Mouse (Mus musculus): Measurements from ENCODE around the gene Mctp2. TPM values are rescaled to one million over a fixed set of nuclear protein-coding genes. Genes with fewer than 3 reads are reported as not detected.

The Mctp2 gene
- total RNA-seq, 4 experiments from 2014 or later = 1.4 to 1.8 (median 1.6) TPM

DNA sequence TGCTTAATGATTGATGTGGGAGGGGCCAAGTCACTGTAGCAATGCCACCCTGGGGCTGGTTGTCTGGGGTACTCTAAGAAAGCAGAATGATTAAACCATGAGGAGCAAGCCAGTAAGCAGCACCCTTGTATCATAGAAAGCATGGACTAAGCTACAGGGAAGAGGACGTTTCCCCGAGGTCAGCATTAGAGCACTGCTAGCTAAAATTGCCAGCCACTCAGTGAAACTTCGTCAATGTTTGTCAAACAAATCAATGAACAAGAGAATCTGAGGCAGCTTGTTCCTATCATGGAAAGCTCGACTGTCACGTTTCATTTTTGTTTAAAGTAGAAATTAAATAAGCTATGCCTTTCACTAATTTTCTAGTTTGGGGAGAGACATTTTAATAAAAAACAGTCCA is 124.8 kb downstream of the Mctp2 start:
- no peak for DNase-seq (ENCODE audit: low spot score in 2 of 2)

DNA sequence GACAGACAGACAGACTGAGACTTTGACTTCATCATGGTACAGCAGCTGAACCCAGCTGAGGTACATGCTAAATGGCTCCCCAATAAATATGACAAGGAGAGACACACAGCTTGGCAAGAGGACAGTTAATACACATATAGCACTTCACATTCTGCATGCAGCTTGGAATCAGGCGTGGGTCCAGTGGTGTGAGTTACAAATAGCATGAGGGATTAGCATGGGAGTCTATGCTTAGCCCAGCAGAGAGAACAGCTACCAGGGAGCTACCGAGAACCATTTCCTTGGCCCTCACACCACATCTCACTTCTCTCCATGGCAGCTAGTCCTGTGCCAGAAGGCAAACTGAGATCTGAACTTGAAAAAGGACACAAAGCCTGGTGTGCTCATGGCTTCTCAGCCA is 137.1 kb downstream of the Mctp2 start:
- DNase-seq (ENCODE audit: low spot score in 2 of 2) = no peak

DNA sequence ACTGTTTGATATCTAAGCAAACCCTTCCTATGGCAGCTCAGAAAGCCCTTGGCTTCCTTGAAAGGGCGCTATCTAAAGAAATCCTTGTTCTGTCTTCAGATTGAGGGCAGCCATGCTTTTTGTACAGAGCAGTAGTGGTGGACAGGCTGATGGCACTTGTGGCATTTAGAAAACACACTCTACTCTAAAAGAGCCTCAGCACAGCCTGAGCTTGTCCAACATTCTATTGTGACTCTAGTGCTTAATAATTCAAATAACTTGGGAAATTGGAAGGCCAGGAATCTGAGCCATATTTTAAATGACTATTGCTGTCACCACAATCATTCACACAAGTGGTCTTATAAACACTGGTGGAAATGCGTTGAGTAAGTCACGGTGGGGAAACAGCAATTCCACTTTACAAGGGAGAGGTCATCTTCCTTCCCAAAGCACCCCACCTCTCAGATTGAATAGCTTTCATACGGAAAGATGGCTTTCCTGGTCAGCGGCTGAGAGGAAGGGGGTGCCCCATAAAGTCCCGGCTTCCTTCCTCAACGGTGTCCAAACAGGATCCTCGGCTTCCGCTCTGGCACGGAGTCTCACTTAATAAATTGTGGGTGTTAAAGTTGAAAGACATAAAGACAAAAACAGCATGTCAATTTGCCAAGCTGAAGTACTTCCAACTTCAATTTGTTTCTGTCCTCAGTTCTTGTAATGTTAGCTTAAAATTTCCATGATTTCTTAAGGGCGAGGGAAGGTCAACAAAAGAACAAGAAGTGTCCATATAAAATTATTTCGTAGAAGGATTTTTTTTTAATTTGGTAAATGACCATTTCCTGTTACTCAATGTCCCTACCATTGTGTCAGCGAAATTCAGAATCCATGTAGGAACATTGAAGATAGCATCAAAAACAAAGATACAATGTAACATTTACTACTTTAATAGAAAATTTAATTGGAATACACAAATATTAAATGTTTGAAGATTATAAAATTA is 140.4 kb downstream of the Mctp2 start:
- DNase-seq (ENCODE audit: low spot score in 2 of 2) = no peak

DNA sequence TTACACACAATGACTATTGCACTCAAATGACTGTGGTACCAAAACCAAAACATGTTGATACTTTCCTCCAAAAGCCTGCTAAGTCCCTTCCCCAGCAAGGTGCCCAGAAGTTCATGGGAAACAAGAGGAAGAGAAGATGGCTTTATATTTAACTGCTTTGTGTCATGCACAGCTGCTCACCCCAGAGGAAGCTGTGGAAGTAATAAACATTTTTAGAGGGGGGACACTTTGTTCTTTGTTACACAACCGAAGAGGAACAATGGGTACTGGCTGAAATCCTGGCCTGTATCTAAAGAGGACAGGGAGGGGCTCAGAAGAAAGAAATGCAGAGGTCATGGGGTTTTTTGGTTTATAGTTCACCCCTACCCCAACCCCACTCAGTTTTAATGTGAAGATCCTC is 144.2 kb downstream of the Mctp2 start:
- DNase-seq (ENCODE audit: low spot score in 2 of 2) = no peak

DNA sequence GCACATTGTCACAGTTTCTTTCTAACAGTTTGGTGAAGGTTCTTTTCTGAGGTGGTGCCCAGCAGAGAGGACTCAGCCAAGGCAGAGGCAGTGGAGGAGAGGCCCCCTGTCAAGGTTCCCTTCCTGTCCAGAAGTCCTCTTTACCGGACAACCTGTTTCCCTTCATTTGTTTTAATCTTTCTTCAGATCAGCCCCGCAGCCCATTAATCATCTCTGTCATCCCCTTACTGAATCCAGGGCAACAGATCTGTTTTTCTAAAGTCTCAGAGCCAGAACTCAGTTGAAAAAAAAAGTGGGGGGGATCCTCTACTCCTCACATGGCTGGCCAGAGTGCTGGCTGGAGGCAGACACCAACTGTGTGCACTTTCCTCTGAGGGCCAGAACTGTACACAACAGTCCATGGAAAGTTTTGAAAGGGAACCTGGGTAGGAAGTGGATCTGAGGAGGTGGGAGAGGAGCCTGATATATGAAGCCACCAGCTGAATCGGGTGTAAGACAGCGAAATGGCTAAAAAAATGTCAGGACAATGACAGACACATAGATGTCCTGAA is 146.8 kb downstream of the Mctp2 start:
- DNase-seq (ENCODE audit: low spot score in 2 of 2) = no peak

DNA sequence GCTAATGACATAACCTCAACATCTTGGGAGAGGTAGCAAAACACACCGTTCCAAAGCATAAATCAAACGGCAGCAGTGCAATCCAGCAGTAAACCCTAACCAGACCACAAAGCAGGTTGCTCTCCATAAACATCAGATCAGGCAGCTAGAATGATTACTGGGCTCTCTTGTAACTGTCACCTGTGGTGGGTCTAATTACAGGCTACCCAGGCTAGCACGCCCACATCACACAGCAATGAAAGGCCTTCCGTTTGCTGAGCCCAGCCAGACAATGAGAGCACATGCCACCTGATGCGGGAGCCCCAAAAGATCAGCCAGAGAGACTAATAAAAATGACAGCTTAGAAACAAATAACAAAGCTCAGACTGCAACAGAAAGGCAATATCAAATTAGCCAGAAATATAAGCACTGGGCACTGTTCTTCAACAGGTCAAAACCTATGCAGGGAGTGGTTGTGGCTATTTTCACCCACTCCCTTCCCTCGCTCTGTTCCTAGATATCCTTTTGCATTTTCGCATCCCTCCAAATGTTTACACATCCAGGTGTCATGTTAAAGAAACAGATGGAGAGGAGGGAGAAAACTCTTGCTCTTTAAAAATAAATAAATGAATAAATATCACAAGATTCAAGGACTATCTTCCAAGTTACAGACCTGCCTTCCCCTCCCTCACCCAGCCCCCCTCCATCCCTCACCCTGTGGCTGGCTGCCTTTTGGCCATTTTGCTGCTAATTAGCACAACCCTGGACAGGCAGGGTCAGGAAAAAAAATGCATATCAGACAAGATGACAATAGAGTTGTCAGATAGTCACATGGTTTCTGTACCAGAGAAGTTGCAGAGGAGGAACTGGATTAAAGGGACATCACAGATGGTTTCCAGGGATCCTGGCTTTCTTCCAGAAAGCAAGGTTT is 155.4 kb downstream of the Mctp2 start:
- DNase-seq (ENCODE audit: low spot score in 2 of 2) = no peak

DNA sequence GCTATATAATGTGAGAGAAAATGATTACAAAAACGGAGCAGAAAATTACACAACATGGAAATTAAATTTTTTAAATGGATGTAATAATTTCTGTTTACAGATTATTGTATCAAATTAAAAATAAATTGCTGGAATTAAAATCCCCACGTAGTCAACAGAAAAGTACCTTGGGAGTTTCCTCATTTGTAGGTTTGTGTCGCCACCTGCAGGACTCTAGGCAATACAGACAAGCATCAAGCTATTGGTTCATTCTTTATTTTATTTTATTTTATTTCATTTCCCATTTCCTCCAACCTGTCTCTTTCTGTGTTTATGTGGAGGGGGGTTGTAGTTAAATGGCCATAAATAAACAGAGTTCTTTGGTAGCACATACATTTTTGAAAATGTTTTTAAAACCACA is 157.3 kb downstream of the Mctp2 start:
- no peak for DNase-seq (ENCODE audit: low spot score in 2 of 2)

DNA sequence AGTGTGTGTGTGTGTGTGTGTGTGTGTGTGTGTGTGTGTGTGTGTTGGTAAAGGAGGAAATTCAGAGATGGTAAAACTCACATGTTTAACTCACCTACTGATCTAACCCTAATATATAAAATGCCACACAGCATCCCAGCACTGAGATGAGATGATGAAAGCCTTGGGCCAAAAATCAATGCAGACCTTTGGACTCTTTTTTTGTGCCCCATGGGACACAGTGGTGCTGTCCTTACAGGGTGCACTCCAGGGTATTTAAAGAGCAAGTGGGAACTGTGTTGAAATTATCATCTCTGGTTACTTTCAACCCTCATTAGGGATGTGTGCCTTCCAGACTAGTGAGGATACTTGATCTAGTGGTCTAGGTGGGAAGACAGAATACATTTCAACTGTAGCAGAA is 159.6 kb downstream of the Mctp2 start:
- DNase-seq (ENCODE audit: low spot score in 2 of 2) = no peak

DNA sequence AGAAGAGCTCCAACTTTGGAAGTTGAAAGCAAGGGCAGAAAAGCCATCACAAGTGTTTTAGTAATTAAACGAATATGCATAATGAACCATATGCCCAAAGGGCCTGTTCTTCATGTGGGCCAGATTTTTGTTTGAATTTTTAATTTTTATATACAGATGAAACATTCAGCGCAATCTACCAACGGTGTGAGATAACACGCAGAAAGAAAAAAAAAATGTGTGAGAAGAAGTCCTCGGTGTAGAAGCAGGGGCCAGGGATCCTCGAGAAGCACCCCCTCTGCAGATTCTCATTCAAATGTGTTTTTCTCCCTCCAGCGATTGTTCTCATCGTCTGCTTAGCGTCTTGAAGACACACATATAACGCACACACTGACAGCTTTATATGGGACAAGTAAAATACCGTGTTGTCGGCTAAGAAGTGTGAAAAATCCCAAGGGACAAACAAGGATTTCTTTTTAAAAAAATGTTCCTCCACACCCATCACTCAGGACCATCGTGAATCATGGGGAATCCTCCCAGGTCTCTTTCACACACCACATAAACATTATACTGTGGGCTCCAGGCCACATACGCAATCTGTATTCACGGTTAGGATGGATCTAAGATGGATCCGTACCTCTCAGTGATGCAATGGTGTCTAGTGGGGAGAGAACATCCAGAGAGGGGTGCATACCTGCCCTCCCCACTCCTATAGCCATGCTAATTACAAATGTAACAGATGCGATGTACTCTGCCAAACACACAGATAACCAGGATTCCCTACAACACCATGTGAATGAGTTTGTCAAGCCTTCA is 160.5 kb downstream of the Mctp2 start:
- DNase-seq (ENCODE audit: low spot score in 2 of 2) = no peak

DNA sequence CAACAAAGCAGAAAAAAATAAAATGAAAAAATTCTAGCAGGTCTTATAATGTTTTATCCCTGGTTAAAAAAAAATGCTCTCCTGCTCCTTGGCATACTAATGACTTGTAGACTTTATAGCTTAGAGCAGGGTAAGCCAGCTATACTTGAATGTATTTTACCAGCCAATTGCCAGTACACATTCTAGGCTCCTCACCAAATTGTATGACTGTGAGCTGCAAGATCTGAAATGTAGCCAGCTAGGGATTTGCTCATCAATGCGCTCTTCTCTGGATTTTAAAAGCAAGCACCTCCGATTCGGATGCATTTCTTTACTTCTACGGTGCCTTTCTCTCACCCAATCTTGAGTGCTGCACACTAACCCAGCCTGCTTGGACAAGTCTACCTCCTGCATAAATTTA is 167.7 kb downstream of the Mctp2 start:
- DNase-seq (ENCODE audit: low spot score in 2 of 2) = no peak

DNA sequence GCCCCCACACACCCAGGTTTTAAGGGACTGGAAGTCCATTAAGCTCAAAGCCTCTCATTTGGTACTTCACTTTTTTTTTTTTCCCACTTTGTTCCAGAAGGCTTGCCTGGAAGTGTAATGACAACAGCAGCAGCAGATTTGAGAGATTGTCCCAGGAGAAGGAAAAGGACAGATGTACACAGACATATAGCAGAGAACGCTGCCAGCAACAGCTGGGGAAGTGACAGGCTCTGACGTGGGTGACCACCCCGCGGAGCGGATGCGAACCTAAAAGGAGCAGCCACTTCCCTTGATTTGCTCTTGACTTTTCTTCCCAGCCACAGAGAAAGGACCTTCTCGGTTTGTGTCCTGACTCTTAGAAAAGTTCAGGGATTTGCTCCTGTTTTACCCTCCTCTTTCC is 185.4 kb downstream of the Mctp2 start:
- no peak for DNase-seq (ENCODE audit: low spot score in 2 of 2)

DNA sequence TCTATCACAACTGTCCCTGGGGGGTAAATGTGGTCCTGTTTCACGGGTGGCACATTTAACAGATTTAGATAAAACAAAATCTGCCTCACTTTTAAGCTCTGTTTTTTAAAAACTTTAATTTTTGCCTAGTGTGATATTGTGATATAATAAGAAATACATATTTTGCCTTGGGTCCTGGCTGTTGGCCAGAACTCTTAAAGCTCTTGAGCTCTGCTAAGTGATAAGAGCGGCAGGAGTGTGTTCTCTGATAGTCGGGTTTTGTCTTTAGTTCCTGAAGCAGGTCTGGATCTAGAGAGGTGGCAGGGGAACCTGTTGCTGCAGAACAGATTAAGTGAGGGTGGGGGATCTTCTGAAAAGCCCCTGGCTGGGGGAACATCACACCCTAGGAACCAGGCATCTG is 186.7 kb downstream of the Mctp2 start:
- no peak for DNase-seq (ENCODE audit: low spot score in 2 of 2)

DNA sequence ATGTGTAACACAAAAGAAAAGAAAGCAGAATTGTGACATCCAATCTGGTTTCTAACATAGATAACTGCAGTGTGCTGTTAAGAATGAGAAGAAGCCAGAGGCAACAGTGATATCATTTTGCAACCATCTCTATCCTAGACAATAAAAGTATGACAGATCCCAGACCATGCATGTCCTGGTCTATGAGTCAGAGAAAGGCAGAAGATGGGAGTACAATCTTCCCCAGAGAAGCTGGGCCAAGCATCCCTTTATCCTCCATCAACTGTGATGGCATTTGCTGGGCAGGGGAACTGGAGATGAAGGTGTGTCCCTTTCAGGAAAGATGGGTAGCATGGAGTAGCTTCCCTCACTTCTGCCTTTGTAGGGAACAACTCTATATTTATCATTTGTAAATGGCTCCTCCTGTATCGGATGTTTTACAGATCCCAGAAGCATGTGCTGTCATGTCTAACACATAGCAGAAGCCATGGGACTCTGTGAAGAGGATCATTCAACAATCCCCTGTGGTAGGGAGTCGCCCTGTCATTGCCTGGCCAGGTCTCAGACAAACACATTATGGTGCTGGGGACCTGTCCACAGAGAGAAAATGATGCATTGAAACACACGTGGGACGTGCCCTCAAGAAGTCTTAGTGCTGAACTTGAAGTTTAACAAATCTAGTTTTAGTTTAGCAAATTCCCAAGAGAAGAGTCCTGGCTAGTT is 188.9 kb downstream of the Mctp2 start:
- DNase-seq (ENCODE audit: low spot score in 2 of 2) = no peak

DNA sequence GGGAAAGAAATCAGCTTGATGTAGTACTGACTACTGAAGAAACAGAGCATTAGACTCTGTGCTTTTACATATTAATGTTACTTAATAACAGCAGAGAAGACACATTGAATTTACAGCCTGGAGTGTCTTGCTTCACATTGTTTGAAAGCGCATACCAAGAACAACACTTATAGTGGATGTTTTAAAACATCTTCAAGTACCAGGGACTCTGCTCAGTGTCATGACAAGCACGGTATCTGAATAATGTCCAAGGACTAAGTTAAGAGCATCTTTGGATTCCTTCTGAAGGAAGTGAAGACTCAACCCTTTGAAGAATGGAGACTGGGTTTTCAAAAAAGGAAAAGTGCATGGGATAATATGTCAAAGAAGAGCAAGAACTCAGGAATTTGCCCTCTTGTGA is 191.3 kb downstream of the Mctp2 start:
- no peak for DNase-seq (ENCODE audit: low spot score in 2 of 2)

DNA sequence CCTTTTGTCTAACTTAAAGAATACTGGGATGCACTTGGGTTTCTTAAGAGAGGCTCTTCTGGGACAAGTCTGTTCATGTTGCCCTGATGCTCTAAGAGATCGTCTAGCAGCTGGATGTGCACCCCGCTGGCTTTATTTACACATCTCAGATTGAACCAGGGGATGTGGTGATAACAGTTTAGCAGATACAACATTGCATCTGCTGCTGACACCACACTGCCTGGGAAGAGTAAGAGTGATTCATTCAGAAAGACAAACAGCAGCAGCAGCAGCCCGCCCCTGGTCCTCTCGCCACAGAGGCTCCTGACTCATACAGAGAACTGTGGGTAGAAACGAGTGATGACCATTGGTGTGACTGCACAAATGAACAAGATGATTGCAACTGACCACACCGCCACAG is 195.8 kb downstream of the Mctp2 start:
- no peak for DNase-seq (ENCODE audit: low spot score in 2 of 2)

DNA sequence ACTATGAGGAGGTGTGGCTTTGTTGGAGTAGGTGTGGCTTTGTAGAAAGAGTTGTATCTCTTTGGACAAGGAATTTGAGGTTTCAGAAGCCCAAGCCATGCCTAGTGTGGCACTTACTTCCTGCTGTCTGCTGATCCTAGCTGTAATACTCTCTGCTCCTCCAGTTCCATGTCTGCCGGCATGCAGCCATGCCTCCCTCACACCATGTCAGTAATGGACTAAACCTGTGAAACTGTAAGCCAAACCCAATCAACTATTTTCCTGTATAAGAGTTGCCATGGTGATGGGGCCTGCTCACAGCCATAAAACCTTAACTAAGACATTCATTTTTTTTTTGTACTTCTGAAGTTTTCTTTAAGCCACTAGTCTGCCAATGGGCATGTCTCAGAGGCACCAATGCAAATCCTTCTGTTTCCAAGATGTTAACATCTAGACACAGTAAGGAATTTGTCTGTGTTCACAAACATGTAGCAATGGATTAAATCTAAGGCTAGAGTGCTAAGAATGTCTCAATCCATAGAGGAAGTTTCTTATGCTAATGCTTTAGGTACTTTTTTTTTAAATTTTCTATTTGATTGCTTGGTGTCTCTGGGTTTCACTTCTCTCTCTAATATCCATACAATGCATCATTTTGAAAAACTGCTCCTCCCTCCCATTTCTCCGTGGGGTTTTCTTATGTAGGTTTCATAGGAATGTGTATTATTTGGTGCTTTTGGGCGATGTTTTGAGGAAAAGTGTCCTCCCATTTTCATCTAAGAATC is 197.6 kb downstream of the Mctp2 start:
- DNase-seq (ENCODE audit: low spot score in 2 of 2) = no peak

DNA sequence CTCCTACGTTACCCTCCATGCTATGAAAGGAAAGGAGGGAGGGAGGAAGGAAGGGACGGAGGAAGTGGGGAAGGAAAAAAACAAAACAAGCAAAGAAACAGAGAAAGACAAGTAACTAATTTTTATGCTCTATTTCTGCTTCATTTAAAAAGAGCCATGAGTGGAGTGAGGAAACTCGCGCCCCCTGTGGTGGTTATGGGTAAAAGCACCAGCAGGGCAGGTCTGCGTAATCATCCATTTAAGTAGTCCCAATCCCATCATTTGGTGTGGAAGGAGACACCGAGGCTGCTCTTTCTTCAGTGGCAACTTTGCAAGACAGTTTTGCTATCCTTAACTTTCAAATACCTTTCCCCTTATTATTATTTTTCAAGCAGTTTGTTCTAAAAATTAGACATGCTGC is 202.2 kb downstream of the Mctp2 start:
- no peak for DNase-seq (ENCODE audit: low spot score in 2 of 2)

DNA sequence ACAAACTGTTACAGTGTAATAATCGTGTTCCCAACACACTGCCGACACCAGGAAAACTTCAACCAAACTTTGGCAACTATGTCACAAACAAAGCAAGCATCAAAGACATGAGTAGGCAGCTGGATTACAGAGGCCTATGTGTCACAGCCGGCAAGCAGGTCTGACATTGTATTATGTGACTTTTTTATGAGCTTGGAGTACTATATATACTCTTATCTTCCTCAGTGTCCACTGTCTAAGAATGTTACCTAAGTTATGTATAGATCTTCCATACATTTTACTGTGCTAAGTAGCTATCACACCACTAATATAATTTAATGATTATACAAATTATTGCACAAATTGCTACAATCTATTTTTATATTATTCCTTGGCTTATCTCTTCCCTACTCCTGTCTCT is 202.8 kb downstream of the Mctp2 start:
- no peak for DNase-seq (ENCODE audit: low spot score in 2 of 2)

DNA sequence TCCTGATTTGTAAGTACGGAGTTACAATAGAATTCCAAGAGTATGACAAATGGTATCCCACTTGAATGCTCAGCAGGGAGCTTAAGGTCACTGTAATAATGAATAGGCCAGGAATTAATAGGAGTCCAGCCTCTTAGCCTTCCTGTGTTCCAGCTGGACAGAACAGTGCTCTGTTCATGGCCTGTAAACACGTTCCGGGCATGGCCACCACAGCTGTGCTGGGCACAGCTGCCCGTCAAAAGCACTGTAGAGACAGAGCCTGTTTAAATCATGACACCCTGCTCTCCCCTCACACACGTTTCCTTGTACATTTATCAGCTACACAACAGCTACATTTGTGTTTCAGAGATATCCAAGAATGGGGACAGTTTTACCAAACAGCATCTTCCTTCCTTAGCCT is 205.7 kb downstream of the Mctp2 start:
- no peak for DNase-seq (ENCODE audit: low spot score in 2 of 2)

DNA sequence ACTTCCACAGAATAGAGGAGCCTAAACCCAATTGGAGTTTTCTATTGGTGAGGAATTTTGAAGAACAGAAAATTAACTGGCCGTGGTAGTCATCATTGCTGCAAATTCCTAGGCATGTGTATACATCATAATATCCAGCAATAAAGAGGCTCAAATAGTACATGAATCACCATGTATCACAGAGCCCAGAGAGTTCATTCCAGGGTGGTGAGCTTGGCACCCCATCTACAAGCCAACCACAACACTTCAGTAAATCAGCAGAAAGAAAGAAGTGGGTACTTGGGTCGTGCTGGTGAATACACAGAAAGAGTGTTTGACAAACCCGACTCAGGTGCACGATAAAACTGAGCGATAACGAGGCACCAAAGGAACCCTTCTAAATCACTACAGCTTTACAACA is 207.8 kb downstream of the Mctp2 start:
- no peak for DNase-seq (ENCODE audit: low spot score in 2 of 2)
